Mouse (Mus musculus) kidney, embryonic 16.5 days (tissue): Measurements from ENCODE around the gene Prim2. TPM values are rescaled to one million over a fixed set of nuclear protein-coding genes. Genes with fewer than 3 reads are reported as not detected.

ENCODE experiments used
- ATAC-seq: fragments of 200-750 bp; cut with Nextera tagmentation; 2 replicates; pipeline ENCODE4 v1.8.0; 2017; ENCODE audit warnings: moderate TSS enrichment; ENCODE audit not compliant: low FRiP score, low TSS enrichment
- H3K27ac ChIP-seq: fragments of 300-500 bp; sonication (generic); 2 replicates; pipeline ENCODE4 v1.5.1; 2014; ENCODE audit warnings: low read length
- H3K27me3 ChIP-seq: fragments of 300-500 bp; sonication (generic); 2 replicates; pipeline ENCODE4 v1.6.1; 2014; ENCODE audit warnings: low read length, control low read depth, mixed read lengths; ENCODE audit not compliant: insufficient read depth
- H3K36me3 ChIP-seq: fragments of 300-500 bp; sonication (generic); 2 replicates; pipeline ENCODE4 v1.6.1; 2014; ENCODE audit warnings: low read length, control low read depth, mixed read lengths; ENCODE audit not compliant: insufficient read depth
- H3K4me1 ChIP-seq: fragments of 300-500 bp; sonication (generic); 2 replicates; pipeline ENCODE4 v1.6.1; 2014; ENCODE audit warnings: low read length, control low read depth, mixed read lengths; ENCODE audit not compliant: insufficient read depth
- H3K4me2 ChIP-seq: fragments of 300-500 bp; sonication (generic); replicated peaks from 2 replicates; pipeline ENCODE4 v1.6.1; 2014; ENCODE audit warnings: low read depth, low read length
- H3K4me3 ChIP-seq: fragments of 300-500 bp; sonication (generic); 2 replicates; pipeline ENCODE4 v1.5.1; 2014; ENCODE audit warnings: mild to moderate bottlenecking, low read length
- H3K9ac ChIP-seq: fragments of 300-500 bp; sonication (generic); replicated peaks from 2 replicates; pipeline ENCODE4 v1.6.1; 2014; ENCODE audit warnings: low read length
- H3K9me3 ChIP-seq: fragments of 300-500 bp; sonication (generic); 2 replicates; pipeline ENCODE4 v1.6.1; 2016; ENCODE audit warnings: low read length, control low read depth
- WGBS: fragments of 180-500 bp; shearing (Covaris S2); extraction: QIAGEN DNeasy Blood & Tissue Kit; methylation state at CpG from one replicate; pipeline ENCODE4 v1.1.7; 2014; 5-methylcytosine and 5-hydroxymethylcytosine counted together
- polyA plus RNA-seq: library from polyadenylated mRNA; unstranded; fragments of >200 nt; fragmentation: Nextera tagmentation; extraction: Ambion mirVana; gene quantifications from 2 replicates; pipeline ENCODE4 v1.2.1, GENCODE M21; 2015

The Prim2 gene
- polyA plus RNA-seq, 1 experiment from 2014 or later = 35.8 TPM

DNA sequence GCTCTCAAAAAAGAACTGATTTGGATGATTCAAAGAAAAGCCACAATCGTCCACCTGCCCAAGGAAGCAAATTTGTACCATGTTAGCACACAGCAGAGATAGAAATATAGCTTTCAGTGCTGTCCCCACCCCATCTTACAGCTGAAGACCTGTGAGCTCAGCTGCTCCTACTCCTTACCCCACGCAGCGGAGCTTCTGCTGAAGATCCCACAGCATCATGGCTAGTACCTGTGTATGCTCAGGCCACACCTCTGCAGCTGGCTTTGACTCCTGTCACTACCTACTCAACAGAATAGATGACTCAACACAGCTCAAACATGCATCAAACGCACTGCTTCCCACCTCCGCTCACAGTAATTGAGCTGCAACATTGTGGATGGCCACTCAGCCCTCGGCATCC, 215.3 kb downstream of the Prim2 start:
- Histone ChIP-seq H3K4me3 (no peak overlapping the region), H3K4me1 (no peaks in the 10 kb centered on the region), H3K9me3 (no peaks in the 10 kb centered on the region), H3K36me3 (no peaks in the 10 kb centered on the region), H3K27me3 (no peaks in the 10 kb centered on the region), H3K27ac (no peak overlapping the region), H3K4me2 (no peak overlapping the region), H3K9ac (no peak overlapping the region)
- no peak for ATAC-seq
- WGBS = 94% methylated on average over 6 of the region's 6 CpGs

DNA sequence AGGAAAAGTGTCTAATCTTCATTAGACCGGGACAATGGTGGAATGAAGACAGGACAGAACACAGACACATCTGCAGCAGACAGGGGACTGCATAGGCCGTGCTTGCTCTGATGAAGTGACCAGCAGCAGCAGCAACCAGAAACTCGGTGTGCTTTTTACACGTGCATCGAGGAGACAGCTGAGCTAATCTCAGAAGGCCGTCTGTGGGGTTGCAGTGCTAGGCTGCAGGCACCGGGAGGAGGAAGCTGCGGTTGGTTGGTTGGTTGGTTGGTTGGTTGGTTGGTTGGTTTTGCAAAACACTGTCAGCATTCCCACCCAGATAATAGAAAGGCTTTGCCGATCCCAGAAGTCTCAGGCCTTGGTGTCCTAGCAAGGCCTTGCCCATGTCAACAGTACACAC, 216.3 kb downstream of the Prim2 start:
- Histone ChIP-seq H3K9ac (no peak overlapping the region), H3K9me3 (no peaks in the 10 kb centered on the region), H3K4me2 (no peak overlapping the region), H3K27ac (no peak overlapping the region), H3K4me3 (no peak overlapping the region), H3K27me3 (no peaks in the 10 kb centered on the region), H3K36me3 (no peaks in the 10 kb centered on the region), H3K4me1 (no peaks in the 10 kb centered on the region)
- WGBS = 87% methylated on average over 9 of the region's 9 CpGs
- ATAC-seq = no peak

DNA sequence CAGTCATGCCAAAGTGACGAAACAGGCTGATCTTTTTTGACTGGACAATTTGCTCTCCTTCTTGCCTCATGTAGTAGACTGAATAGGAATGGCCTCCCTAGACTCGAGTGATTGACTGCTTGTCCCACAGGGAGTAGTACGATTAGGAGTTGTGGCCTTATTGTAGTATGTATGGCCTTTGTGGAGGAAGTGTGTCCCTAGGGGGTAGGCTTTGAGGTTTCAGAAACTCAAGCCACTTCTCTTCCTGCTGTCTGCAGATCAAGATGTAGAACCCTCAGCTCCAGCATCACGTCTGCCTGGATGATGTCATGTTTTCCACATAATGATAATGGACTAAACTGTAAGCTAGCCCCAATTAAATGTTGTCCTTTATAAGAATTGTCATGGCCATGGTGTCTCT, 222.4 kb downstream of the Prim2 start:
- Histone ChIP-seq H3K36me3 (no peaks in the 10 kb centered on the region), H3K9me3 (no peaks in the 10 kb centered on the region), H3K4me2 (no peak overlapping the region), H3K27ac (no peak overlapping the region), H3K9ac (no peak overlapping the region), H3K4me3 (no peak overlapping the region), H3K4me1 (no peaks in the 10 kb centered on the region), H3K27me3 (no peaks in the 10 kb centered on the region)
- ATAC-seq = no peak
- WGBS = 78% methylated on average over 4 of the region's 4 CpGs

DNA sequence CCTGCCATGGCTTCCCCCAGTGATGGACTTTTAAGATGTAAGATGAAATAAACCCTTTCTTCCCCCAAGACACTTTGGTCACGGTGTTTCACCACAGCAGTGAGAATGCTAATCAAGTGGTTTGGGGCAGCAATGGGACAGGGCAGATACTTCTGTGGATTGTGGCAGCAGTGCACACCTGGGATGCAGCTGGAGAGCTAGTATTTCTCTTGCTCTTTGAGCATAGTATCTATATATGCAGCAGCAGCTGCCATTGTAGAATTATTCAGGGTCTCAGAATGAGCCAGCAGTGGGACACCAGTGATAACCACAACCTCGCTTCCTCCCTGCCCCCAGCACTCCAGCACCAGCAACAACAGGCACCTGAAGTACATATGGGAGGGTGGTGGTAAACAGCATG, 233.4 kb downstream of the Prim2 start:
- H3K27ac ChIP-seq = no peak overlapping the region
- H3K9me3 ChIP-seq = no peaks in the 10 kb centered on the region
- H3K4me1 ChIP-seq = no peaks in the 10 kb centered on the region
- no peak overlapping the region for H3K9ac ChIP-seq
- whole genome bisulfite sequencing = 92% methylated on average over 2 of the region's 2 CpGs
- H3K27me3 ChIP-seq = no peaks in the 10 kb centered on the region
- ATAC-seq = no peak
- H3K36me3 ChIP-seq = no peaks in the 10 kb centered on the region
- H3K4me2 ChIP-seq = no peak overlapping the region
- no peak overlapping the region for H3K4me3 ChIP-seq

Other genes starting within 250 kb of the Prim2 start
- 26.8 and 27.5 TPM in 2 replicates for gene Rab23, start 50.1 kb upstream of the Prim2 start, polyA plus RNA-seq
- gene Bag2, start 88.0 kb upstream of the Prim2 start, polyA plus RNA-seq = 98.1 and 105 TPM in 2 replicates
- 26.4 and 28.3 TPM in 2 replicates for gene Zfp451, start 144.8 kb upstream of the Prim2 start, polyA plus RNA-seq
- 0.19 and 0.40 TPM in 2 replicates for gene Bend6, start 238.0 kb upstream of the Prim2 start, polyA plus RNA-seq
- 23.4 and 28.0 TPM in 2 replicates for gene Dst, start 238.4 kb upstream of the Prim2 start, polyA plus RNA-seq